Mouse (Mus musculus) MN1 (cell line): ENCODE measurements at regions not wholly inside any gene's neighbourhood (a gene's known extent, or its start where the extent isn't known, plus 50 kb on each side); places are given as distances from the start of the nearest gene placed in this dataset.

ENCODE experiments used
- DNase-seq: peaks from one replicate; pipeline ENCODE4 v3.0.0-alpha.2; 2016; ENCODE audit warnings: low spot score

DNA sequence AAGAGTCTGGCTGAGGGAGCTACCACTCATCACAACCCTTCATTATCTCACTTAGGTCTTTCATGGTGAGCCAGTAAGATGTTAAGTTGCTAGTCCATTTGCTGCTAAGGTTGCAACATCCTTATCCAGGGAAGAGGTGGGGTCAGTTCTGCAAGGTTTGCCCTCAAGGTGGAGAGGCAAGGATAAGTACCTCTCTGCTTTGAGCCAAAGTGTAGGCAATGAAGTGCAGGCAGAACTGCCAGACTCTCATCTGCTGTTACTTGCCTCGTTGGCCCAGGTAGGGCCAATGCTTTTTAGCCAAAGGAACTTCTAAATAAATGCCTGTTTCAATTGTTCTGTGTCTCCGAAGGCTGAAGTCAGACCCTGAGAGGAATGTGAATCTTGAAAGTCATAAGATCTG is 59.6 kb upstream of the Lclat1 start:
- DNase-seq = no peak

DNA sequence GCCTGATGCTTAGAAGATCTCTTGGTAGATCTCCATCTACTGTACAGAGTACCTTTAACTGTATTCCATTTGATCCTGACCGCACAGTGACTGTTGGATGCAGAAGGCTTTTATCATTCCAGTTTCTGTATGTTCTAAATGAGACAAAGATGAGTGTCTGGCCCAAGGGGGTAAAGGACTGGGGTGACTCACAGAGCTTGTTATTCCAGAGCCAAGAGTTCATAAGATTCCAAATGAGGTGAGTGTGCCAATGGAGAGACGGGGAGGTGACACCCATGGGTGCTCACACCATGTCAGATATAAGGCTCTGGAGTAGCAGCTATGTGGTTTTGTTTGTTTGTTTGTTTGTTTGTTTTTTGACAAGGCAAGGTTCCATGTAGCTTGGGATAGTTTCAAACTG is 54.8 kb upstream of the Lclat1 start:
- no peak for DNase-seq

- no peak for DNase-seq
Observed at GRCm38 (mm10) chr17:73053479-73054215, 54.1 kb upstream of the Lclat1 start.

- DNase-seq = no peak
Observed at GRCm38 (mm10) chr17:73054226-73054625, 53.6 kb upstream of the Lclat1 start.

- no peak for DNase-seq
Observed at GRCm38 (mm10) chr17:73055197-73055596, 52.6 kb upstream of the Lclat1 start.

- DNase-seq = no peak
Observed at GRCm38 (mm10) chr17:73055611-73056010, 52.2 kb upstream of the Lclat1 start.

DNA sequence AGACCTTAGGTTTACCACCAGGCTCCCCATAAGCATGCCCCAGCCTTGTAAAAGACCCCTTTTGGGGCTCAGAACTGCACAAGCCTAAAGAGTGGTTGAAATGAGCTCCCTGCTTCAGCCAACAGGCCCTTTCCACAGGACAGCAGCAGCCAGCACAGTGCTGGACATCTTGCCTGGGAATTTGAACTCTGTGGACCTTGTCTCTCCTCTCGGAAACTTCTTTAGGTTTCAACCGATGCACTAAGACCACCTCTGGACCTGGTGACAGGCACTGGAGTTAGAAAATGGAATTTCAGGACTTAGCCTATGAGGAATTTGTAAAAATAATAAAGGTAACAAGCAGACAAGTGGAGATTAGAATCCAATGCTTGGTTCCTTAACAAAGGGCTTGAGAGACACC is 51.2 kb upstream of the Lclat1 start:
- DNase-seq = no peak
